Mouse (Mus musculus) liver, embryonic 16.5 days (tissue): Measurements from ENCODE around the gene Cks1brt. TPM values are rescaled to one million over a fixed set of nuclear protein-coding genes. Genes with fewer than 3 reads are reported as not detected.
"Not testable (repeated sequence)": the region's sequence is repeated elsewhere in the genome, so short reads cannot be mapped to it uniquely, and the experiment has no call there.

Experiments
- ATAC-seq: fragments of 200-750 bp; cut with Nextera tagmentation; 2 replicates; pipeline ENCODE4 v1.8.0; 2017; ENCODE audit warnings: low read depth, mild to moderate bottlenecking, moderate number of reproducible peaks, moderate library complexity
- H3K27ac ChIP-seq: fragments of 300-500 bp; sonication (generic); 2 replicates; pipeline ENCODE4 v1.5.1; 2014; ENCODE audit warnings: mild to moderate bottlenecking, low read length
- H3K27me3 ChIP-seq: fragments of 300-500 bp; sonication (generic); 2 replicates; pipeline ENCODE4 v1.6.1; 2014; ENCODE audit warnings: low read depth, low read length, mixed read lengths; ENCODE audit not compliant: control insufficient read depth, insufficient read depth
- H3K36me3 ChIP-seq: fragments of 300-500 bp; sonication (generic); 2 replicates; pipeline ENCODE4 v1.6.1; 2014; ENCODE audit warnings: mild to moderate bottlenecking; ENCODE audit not compliant: control insufficient read depth, insufficient read depth
- H3K4me1 ChIP-seq: fragments of 300-500 bp; sonication (generic); 2 replicates; pipeline ENCODE4 v1.6.1; 2014; ENCODE audit warnings: low read depth, low read length, mixed read lengths; ENCODE audit not compliant: control insufficient read depth
- H3K4me2 ChIP-seq: fragments of 300-500 bp; sonication (generic); 2 replicates; pipeline ENCODE4 v1.6.1; 2014; ENCODE audit warnings: low read depth, low read length, mixed read lengths
- H3K4me3 ChIP-seq: fragments of 300-500 bp; sonication (generic); 2 replicates; pipeline ENCODE4 v1.5.1; 2014; ENCODE audit warnings: low read depth, mild to moderate bottlenecking, low read length
- H3K9ac ChIP-seq: fragments of 300-500 bp; sonication (generic); 2 replicates; pipeline ENCODE4 v1.6.1; 2014; ENCODE audit warnings: low read depth, low read length
- H3K9me3 ChIP-seq: fragments of 300-500 bp; sonication (generic); replicated peaks from 2 replicates; pipeline ENCODE4 v1.6.1; 2016; ENCODE audit warnings: low read length; ENCODE audit not compliant: control insufficient read depth
- WGBS: fragments of 180-500 bp; shearing (Covaris S2); extraction: QIAGEN DNeasy Blood & Tissue Kit; methylation state at CpG from one replicate; pipeline ENCODE4 v1.1.7; 2014; ENCODE audit not compliant: insufficient replicate concordance; 5-methylcytosine and 5-hydroxymethylcytosine counted together
- polyA plus RNA-seq: library from polyadenylated mRNA; unstranded; fragments of >200 nt; fragmentation: Nextera tagmentation; extraction: Ambion mirVana; gene quantifications from 2 replicates; pipeline ENCODE4 v1.2.1, GENCODE M21; 2015

Gene Cks1brt
- not detected in 2 replicates for polyA plus RNA-seq

- no peaks in the 10 kb centered on the region for H3K27me3 ChIP-seq
- 66% methylated on average over 3 of the region's 3 CpGs for WGBS
- H3K27ac ChIP-seq = no peak within 1 kb of the TSS
- H3K36me3 ChIP-seq = no peaks in the 10 kb centered on the region
- H3K9me3 ChIP-seq = no peaks in the 10 kb centered on the region; the same call in 1 of the 2 replicates
- H3K4me1 ChIP-seq = no peaks in the 10 kb centered on the region
- no peak within 1 kb of the TSS for H3K4me3 ChIP-seq
- H3K9ac ChIP-seq = no peak within 1 kb of the TSS
- no peak for ATAC-seq
- no peak within 1 kb of the TSS for H3K4me2 ChIP-seq
Measured at GRCm38 (mm10) chr8:85151624-85152023, at the start of gene Cks1brt. TSS of gene Cks1brt (plus strand) at chr8:85151924.

GRCm38 (mm10) chr8:85113241-85113640, 38.5 kb upstream of the Cks1brt start:
- Histone ChIP-seq H3K9ac (no peak overlapping the region), H3K4me1 (no peaks in the 10 kb centered on the region), H3K4me3 (no peak overlapping the region), H3K36me3 (peaks cover 23% of the 10 kb centered on the region), H3K27me3 (no peaks in the 10 kb centered on the region), H3K9me3 (no peaks in the 10 kb centered on the region), H3K4me2 (no peak overlapping the region), H3K27ac (no peak overlapping the region)
- 68% methylated on average over 10 of the region's 10 CpGs for WGBS
- no peak for ATAC-seq

GRCm38 (mm10) chr8:85115501-85115900, 36.2 kb upstream of the Cks1brt start:
- Histone ChIP-seq H3K4me3 (no peak overlapping the region), H3K4me1 (no peaks in the 10 kb centered on the region), H3K36me3 (peaks cover 13% of the 10 kb centered on the region), H3K27ac (no peak overlapping the region), H3K9me3 (no peaks in the 10 kb centered on the region), H3K9ac (no peak overlapping the region), H3K27me3 (peaks cover 3% of the 10 kb centered on the region; the same call in 1 of the 2 replicates), H3K4me2 (no peak overlapping the region)
- no peak for ATAC-seq
- 51% methylated on average over 4 of the region's 4 CpGs for WGBS

GRCm38 (mm10) chr8:85116984-85117383, 34.7 kb upstream of the Cks1brt start:
- Histone ChIP-seq H3K9me3 (no peaks in the 10 kb centered on the region), H3K36me3 (no peaks in the 10 kb centered on the region; the same call in 1 of the 2 replicates), H3K4me1 (no peaks in the 10 kb centered on the region), H3K9ac (no peak overlapping the region), H3K27me3 (peaks cover 3% of the 10 kb centered on the region; the same call in 1 of the 2 replicates), H3K27ac (peak overlapping the region; percentile 13; the same call in 1 of the 2 replicates), H3K4me2 (peak overlapping the region; percentile 24; the same call in 1 of the 2 replicates), H3K4me3 (no peak overlapping the region)
- 59% methylated on average over 7 of the region's 7 CpGs for WGBS
- ATAC-seq = peak; percentile 75

GRCm38 (mm10) chr8:85119052-85119981, 32.4 kb upstream of the Cks1brt start:
- peak; percentile 72 for ATAC-seq
- H3K36me3 ChIP-seq = no peaks in the 10 kb centered on the region
- no peaks in the 10 kb centered on the region for H3K4me1 ChIP-seq
- H3K9me3 ChIP-seq = no peaks in the 10 kb centered on the region
- peaks cover 3% of the 10 kb centered on the region; the same call in 1 of the 2 replicates for H3K27me3 ChIP-seq
- H3K27ac ChIP-seq = peak overlapping the region; percentile 47
- 11% methylated on average over 37 of the region's 37 CpGs for WGBS
- peak overlapping the region; percentile 53 for H3K4me2 ChIP-seq
- H3K4me3 ChIP-seq = peak overlapping the region; percentile 59
- H3K9ac ChIP-seq = peak overlapping the region; percentile 43

- H3K27ac ChIP-seq, H3K36me3 ChIP-seq, ATAC-seq, H3K27me3 ChIP-seq, H3K9ac ChIP-seq, H3K4me1 ChIP-seq, H3K9me3 ChIP-seq, H3K4me2 ChIP-seq, H3K4me3 ChIP-seq: not testable (repeated sequence)
- WGBS = 59% methylated on average over 5 of the region's 5 CpGs
Measured at GRCm38 (mm10) chr8:85120251-85120650, 31.5 kb upstream of the Cks1brt start.

- ATAC-seq = no peak
- no peaks in the 10 kb centered on the region for H3K9me3 ChIP-seq
- 62% methylated on average over 3 of the region's 3 CpGs for WGBS
- H3K4me1 ChIP-seq = no peaks in the 10 kb centered on the region
- H3K27me3 ChIP-seq = peaks cover 3% of the 10 kb centered on the region; the same call in 1 of the 2 replicates
- H3K36me3 ChIP-seq = no peaks in the 10 kb centered on the region
- no peak within 1 kb of the TSS for H3K27ac ChIP-seq
- H3K4me2 ChIP-seq = no peak within 1 kb of the TSS
- no peak within 1 kb of the TSS for H3K9ac ChIP-seq
- H3K4me3 ChIP-seq = no peak within 1 kb of the TSS
Measured at GRCm38 (mm10) chr8:85122995-85123394, 28.7 kb upstream of the Cks1brt start, which contains the start of gene Zfp791. TSS of gene Zfp791 (minus strand) at chr8:85123095.

- Histone ChIP-seq H3K9ac (no peak overlapping the region), H3K4me1 (no peaks in the 10 kb centered on the region), H3K9me3 (no peaks in the 10 kb centered on the region), H3K27me3 (peaks cover 3% of the 10 kb centered on the region; the same call in 1 of the 2 replicates), H3K27ac (no peak overlapping the region), H3K36me3 (no peaks in the 10 kb centered on the region), H3K4me3 (no peak overlapping the region), H3K4me2 (no peak overlapping the region)
- WGBS = 80% methylated on average over 8 of the region's 8 CpGs
- no peak for ATAC-seq
Measured at GRCm38 (mm10) chr8:85123691-85124090, 28.0 kb upstream of the Cks1brt start.

- WGBS = 44% methylated on average over 1 of the region's 1 CpGs
- H3K9me3 ChIP-seq = no peaks in the 10 kb centered on the region; the same call in 1 of the 2 replicates
- H3K36me3 ChIP-seq = no peaks in the 10 kb centered on the region
- no peaks in the 10 kb centered on the region; the same call in 1 of the 2 replicates for H3K4me1 ChIP-seq
- no peak overlapping the region for H3K9ac ChIP-seq
- no peaks in the 10 kb centered on the region for H3K27me3 ChIP-seq
- ATAC-seq = peak; percentile 24; the same call in 1 of the 2 replicates
- H3K4me2 ChIP-seq = no peak overlapping the region
- H3K4me3 ChIP-seq = no peak overlapping the region
- H3K27ac ChIP-seq = no peak overlapping the region
Measured at GRCm38 (mm10) chr8:85132335-85132734, 19.4 kb upstream of the Cks1brt start.
